Mouse (Mus musculus) megakaryocyte-erythroid progenitor cell, adult 5-6 weeks (primary cell): ENCODE measurements around the gene Tmed10. TPM values are rescaled to one million over a fixed set of nuclear protein-coding genes. Genes with fewer than 3 reads are reported as not detected.

Experiments used
- ATAC-seq: replicated peaks from 2 replicates; pipeline ENCODE4 v1.8.0; 2016; ENCODE audit warnings: mild to moderate bottlenecking, inconsistent platforms; ENCODE audit not compliant: severe bottlenecking, poor library complexity, low FRiP score, low TSS enrichment
- total RNA-seq, 2 experiments: library from RNA; stranded (forward) in 1 of 2; stranded (reverse) in 1 of 2; fragments of 200-1000, 215-1000 nt in 1 of 2; fragments of >200 nt in 1 of 2; fragmentation: Nextera tagmentation in 1 of 2; gene quantifications; 2 replicates each; pipeline ENCODE4 v1.2.3; 2014 to 2017

Tmed10 gene
- total RNA-seq, 2 experiments from 2014 or later, result 64.2 to 129 TPM

DNA sequence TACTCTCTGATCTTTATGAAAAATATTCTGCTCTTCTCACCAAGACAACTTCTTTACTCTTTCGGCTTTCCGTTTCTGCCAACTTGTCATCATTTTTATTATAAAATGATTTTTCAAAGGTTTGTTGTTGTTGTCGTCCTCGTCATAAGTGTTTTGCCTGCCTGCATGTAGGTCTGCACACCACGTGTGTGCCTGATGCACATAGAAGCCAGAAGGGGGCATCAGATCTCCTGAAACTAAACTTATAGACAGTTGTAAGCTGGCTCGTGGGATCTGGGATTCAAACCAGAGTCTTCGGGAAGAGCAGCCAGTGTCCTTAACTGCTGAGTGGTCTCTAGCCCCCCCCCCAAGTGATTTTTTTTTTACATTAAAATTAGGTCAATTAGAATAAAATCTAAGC is 6.3 kb upstream of the Tmed10 start:
- ATAC-seq, result no peak

DNA sequence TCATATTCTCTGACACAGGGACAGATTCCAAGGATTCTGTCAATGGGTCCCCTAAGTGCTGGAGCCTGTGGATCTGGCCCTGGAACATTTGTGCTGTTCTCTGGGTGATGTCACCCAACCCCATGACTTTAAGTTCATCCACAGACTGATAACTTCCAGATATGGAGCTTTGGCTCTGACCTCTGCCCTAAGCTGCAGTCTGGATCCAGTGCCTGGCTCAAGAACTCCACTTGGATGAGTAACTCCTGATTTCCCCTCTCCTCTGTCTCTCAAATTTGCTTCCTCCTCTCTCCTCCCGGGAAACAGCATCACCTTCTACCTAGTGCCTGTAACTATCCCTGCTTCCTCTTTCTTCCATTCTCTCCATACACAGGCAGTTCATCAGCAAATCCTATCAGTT is 5.7 kb upstream of the Tmed10 start:
- ATAC-seq, result no peak

DNA sequence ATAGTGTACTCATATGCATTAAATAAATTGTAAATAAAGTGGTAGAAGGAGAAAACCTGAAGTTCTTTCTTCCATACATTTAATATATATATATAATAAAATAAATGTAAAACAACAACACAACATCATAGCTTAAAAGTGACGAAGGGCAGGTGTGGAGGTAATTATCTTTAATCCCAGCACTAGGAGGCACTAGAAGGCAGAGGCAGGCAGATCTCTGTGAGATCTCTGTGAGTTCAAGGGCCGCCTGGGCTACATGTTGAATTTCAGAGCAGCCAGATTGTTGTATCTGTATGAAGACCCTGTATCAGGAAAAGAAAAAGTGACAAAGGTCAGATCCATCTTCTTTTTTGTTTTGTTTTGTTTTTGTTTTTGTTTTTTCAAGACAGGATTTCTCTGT is 3.6 kb upstream of the Tmed10 start:
- ATAC-seq, result no peak

DNA sequence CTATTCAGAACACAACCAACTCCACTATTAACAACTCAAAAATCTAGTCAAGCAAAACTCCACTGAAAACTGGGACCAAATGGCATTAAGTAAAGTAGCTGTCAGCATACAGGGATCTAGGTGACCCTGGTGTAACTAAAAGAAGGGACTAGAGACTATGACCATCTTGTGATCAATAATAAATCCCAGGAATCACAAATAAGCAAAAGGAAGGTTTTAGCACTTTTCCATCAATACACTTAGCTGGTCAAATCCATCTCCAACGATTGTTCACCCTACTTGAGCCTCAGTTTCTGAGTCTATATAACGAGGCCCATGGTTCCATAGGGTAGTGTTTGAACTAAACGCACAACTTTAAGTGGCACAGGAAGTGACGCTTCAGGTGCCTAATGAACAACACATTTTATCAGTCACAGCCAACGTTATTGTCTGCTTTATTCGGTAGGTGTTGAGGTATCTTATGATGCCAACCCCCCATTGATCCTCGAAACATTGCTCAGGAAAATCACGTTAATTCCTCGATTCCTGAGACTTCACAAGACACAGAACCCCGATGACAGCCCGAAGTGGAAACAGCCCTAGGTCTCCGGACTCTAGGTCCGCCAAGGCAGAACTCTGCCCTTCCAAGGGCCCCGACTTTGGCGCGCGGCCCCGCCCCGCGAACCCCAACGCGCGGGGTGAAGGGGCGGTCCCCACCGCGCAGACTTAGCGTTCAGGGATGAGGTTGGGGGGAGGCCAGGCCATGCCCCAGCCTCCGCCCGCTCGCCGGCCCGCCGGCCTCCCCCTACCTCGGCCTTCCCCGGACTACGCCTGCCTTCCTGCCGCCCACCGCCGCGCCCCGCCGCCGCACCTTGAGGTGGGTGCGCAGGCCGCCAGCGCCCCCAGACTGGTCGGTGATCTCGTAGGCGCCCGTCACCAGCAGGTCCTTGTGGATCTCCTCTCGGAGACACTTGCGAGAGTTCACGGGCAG is 771 bp downstream of the Tmed10 start:
- peak; percentile 61 for ATAC-seq

DNA sequence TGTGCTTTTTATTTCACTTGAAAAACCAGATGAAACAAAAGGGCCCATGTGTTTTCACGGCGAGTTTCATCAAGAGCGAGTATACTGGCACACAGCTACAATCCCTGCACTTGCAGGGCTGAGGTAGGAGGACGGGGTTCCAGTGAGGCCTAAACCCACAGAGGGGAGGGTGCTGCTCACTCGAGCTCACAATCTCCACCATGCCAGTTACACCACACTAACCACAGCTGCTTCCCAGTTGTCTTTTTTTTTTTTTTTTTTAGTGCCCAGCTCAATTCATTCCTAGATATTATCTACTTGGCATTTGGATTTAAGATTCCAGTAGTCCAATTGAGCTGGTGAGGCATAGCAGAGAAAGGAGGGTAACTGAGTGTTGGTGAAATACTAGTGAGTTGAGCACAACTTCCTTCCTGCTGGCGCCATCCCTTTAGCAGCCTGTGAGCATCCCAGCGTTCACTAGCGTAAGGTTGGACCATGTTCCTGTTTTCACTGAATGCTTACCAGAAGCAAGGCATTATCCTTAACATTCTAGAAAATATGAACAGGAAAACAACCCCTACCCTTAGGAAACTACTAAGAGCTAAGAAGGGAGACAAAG is 2.5 kb downstream of the Tmed10 start:
- no peak; the same call in 1 of the 2 replicates for ATAC-seq

DNA sequence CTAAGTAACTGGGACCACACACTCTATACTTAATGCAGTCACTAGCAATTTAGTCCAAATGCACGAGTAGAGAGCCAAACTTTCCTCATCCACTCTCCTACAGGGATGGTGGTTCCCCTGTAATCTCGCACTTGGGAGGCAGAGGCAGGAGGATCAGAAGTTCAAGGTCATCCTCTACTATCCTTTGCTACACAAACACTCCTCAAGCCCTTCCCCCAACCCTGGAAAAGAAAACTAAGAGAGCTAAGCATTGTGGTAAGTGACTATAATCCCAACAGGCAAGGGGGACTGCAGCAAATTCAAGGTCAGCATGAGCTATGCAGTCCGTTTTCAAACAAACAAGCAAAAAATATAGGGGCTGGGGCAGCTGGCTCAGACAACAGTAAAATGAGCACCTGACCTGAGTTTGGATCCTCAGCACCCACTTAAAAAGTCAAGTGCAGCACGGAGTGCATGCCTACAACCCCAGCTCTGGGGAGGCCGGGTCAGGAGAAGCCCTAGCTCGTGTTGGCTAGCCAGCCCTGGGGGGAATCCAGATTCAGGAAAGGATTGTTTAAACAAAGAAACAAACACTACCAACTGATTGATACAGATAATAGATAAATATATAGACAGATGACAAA is 6.1 kb downstream of the Tmed10 start:
- no peak for ATAC-seq

DNA sequence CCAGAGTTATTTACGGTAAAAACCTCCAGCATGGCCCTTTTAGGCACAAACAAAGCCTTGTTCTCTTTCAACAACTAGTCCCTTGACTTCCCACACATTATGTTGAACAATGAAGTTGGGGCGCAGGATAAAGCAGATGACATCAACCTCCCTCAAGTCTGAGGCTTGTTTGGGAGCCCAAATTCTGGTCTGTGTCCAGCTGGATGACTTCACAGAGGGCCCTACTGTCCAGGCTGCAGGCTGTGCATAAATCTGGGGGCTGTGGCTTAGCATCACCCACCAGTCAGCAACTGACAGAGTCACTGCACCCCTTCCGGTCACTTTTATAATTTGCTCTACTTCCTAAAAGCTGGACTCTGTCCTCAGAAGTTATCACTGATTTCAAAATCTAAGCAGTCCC is 8.4 kb downstream of the Tmed10 start:
- no peak for ATAC-seq

DNA sequence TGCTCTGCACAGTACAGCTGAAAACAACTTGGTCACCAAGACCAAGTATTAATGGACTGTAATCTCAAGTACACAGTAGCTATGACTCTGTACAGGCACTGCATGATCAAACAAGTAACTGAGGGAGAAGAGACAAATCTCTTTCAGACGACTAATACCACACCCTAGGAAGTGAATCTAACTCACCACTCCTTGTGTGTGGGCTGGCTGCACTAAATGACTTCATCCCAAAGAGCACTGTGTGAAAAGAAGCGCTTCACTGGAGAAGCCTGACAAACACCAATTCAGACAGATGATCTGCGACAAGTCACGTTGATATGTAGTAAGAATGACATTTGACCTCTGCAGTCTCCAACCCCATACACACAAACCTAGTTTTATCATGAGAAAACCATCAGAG is 12.1 kb downstream of the Tmed10 start:
- ATAC-seq, result no peak

DNA sequence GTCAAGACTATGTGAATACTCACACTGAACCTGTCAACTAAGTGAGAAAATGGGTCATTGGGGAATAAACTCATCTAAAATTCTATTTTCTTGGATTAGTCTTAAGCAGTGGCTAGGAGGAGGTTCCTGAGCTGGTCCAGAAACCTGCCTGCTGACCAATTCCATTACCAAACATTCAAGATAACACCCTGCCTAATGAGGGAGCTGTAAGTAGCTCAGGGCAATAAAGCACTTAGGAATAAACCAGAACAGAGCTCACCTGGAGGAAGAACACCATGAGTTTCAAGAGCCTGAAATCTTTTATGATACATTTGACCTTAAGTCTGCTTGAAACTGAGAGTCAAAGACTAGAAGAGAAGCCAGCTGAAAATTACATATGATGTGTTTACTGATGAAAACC is 13.1 kb downstream of the Tmed10 start:
- no peak for ATAC-seq

DNA sequence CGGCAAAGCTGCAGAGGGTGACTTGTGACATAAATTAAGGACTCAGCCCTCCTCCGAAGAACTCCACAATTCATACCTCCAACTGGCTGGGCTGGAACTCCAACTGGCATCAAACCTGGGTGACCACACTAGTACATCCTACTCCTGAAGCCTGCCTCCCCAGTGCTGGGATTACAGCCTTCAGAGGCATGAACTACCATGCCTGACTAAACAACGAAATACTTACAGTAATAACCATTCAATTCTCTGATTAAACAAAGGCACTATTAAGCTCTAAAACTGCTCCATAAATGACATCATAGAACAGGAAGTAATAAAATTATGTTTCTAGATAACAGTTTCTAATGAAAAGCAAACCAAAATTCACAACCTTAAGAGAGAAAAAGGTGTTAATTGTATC is 13.5 kb downstream of the Tmed10 start:
- no peak for ATAC-seq

DNA sequence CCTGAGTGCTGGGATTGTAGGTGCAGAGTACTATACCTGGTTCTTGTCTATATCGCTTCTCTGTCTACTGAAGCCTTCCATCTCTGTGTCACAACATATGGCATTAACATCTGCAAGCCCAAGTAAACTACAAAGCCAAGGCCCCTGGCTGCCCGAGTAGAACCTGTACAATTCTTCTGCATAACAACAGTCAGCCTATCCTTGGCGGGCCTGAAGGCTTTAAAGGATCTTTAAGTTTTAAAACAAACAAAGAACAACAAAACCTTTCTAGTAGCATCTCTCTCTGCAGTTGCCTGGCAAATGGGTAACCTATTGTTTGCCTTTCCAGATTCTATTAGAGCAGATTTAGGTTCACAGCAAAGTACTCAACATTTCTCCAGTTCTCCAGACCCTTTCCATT is 20.6 kb downstream of the Tmed10 start:
- no peak for ATAC-seq

DNA sequence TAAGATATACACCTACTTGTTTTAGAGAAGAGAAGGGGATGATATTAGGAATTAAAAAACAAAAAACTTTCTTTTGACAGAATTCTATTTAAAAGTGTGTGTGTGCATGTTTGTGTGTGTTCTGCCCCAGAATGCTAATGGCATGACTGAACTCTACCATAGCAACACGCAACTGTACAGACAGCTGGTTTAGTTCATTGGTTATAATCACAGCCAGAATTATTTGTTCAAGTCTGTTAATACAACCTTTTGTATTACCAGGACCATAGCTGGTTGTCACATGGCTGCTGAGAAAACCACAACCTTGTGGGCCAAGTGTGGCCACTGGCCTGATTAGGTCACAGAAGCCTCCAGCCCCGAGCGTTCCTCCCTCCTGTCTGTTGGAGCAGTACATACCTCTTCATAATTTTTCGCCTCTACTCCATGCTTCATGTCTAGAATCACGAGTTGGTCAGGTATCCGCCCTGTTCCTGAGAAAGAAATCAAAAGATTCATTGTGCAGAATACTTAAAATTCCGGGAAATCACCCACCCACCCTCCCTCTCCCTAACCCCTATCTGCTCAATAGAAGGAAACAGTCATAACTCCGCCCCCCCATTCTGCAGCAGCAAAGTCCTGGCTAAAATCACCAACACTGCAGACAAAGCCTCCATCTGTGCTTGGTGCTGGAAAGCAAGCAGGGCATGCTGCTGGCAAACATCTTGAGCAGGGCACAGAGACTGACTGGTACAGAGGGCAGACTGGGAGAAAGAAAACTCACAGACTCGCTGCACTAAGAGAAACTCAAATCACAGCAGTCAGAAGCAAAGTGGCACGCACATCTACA is 24.0 kb downstream of the Tmed10 start:
- no peak for ATAC-seq

DNA sequence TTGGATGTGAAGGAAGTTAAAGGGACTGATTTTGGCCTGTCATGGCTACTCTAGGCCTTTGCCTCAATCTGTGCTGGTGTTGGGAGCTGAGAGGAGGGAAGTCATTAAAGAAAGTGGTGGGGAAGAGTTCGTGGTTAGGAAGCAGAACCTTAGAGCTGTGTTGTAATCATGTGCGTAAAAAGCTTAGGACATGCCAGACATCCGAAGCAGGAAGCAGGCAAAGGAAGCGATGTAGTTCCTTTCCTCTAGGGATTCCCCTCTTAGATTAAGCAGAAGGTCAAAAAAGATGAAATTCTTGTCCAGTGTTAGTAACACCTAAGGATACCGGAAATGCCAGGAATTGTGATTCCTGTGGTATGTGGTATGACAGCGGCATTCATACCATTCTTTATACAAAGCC is 26.3 kb downstream of the Tmed10 start:
- ATAC-seq, result no peak

DNA sequence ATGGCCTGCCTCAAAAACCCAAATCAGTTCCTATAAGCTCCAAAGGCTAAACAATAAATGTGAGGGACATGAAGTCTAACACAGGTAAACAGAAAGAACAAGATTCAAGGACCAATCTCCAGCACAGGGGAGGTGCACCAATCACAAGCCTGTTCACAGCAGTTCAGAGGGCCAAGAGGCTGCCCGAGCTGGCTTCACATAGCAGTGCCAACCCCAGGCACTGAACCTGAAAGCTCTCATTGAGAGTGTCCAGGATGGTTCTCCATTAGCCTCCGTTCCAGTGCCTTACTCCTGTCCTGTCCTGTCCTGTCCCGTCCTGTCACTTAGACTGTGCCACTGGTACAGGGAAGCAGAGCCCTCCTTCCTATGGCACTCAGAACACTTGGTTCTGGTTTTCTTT is 27.5 kb downstream of the Tmed10 start:
- ATAC-seq, result no peak

DNA sequence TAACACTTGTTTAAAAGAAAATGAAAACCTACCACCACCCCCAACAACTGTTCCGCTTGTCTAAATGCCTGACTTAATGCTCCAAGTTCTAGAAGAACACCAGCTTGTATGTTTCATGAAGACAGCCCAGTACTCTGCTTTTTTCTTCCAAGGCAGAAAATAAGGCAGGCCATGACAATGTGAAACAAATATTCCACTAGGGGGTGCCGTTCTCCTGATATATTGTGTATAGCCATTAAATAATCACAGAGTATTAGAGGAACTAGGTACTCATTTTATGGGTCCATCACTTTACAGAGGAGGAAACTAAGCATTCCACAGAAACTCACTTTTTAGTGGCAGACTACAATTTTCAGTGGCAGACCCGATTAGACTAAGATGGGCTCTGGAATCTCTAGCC is 28.3 kb downstream of the Tmed10 start:
- peak; percentile 54; the same call in 1 of the 2 replicates for ATAC-seq

DNA sequence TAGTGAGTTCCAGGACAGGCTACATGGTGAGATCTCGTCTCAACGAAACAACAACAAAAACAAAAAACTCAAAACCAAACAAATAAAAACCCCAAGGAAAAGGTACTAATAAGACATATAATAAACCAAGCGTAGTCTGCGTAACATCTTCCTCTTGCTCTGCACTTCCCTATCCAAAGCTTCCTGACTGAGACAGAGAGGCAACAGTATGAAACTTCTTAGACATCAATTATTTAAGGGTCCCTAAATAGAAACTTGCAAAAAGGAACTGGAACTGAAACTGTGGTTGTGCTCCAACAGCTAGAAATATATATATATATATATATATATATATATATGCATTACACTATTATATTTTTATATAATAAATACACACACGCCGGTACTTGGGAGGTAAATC is 29.1 kb downstream of the Tmed10 start:
- ATAC-seq, result no peak

DNA sequence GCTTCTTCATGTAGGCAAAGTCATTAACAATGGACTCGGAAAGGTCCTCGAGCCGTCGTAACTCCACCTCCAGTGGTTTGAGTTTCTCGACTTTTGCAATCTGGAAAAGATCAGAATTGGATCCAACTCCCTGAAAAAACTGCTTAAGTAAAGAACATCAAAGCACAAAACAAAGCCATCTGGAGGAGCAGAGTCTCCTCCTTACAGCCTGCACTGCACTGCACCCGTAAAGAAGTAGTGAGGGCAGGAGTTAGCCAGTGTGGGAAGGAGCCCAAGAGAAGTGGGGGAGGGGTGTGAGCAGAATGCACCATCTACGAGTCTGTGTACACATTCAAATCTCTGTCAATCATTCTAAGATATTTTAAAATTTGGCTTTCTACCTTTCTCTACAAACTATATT is 30.4 kb downstream of the Tmed10 start:
- ATAC-seq, result no peak

DNA sequence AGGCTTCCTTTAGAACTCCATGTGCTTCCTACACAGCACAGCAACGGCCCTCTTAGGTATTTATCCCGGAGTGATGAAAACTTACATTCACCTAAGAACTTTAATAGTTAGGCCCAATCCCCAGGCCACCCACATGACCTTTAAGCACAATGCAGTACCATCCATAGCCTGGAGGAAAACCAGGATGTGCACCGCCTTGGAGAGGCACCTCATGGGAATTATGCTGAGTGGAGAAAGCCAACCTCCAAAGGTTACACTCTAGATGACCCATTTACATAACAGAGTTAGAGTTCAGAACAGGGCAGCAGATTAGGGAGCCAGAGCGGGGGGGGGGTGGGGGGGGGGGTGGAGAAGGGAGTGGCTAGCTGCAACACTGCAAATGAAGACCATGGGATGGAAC is 32.3 kb downstream of the Tmed10 start:
- no peak for ATAC-seq

DNA sequence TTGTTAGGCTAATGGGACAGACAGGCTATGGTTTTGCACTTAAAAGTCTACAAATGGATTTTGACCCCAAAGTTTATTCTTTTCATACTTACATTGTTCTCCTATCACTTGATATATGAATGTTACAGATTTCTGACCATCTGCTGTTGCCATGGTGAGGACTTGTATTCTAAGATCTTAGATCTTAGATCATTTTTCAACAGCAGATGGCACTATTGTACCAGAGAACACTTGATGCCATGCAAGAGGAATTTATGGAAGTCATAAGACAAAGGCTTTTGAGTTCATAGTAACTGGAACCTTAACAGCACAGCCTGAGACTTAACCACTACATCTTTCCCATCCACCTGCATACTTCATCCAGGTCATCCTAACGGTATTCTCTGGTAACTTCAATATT is 33.5 kb downstream of the Tmed10 start:
- ATAC-seq, result no peak

DNA sequence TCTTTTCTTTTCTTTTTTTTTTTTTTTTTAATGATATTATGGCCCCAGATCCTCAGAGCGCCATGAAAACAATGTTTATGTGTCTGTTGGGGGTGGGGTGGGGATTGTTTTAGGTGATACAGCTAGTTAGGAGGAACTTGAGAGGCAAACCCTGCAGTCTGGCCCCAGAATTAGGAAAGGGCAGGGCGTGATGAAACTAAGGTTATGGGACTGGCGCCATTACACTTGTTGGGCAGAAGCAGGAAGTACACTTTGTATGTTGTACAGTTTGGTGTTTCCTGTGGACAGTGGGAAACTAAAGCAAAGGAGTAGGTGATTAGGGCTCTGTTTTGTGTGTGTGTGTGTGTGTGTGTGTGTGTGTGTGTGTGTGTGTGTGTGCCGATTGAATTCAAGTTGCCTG is 34.7 kb downstream of the Tmed10 start:
- peak; percentile 51 for ATAC-seq
